Mouse (Mus musculus): ENCODE results near the gene Kif20b. TPM values are rescaled to one million over a fixed set of nuclear protein-coding genes. Genes with fewer than 3 reads are reported as not detected.

Kif20b gene
- total RNA-seq (2014; fragmentation: Nextera tagmentation) (50.7 and 77.6 TPM in 2 replicates), total RNA-seq (2017) (114 and 140 TPM in 2 replicates)

DNA sequence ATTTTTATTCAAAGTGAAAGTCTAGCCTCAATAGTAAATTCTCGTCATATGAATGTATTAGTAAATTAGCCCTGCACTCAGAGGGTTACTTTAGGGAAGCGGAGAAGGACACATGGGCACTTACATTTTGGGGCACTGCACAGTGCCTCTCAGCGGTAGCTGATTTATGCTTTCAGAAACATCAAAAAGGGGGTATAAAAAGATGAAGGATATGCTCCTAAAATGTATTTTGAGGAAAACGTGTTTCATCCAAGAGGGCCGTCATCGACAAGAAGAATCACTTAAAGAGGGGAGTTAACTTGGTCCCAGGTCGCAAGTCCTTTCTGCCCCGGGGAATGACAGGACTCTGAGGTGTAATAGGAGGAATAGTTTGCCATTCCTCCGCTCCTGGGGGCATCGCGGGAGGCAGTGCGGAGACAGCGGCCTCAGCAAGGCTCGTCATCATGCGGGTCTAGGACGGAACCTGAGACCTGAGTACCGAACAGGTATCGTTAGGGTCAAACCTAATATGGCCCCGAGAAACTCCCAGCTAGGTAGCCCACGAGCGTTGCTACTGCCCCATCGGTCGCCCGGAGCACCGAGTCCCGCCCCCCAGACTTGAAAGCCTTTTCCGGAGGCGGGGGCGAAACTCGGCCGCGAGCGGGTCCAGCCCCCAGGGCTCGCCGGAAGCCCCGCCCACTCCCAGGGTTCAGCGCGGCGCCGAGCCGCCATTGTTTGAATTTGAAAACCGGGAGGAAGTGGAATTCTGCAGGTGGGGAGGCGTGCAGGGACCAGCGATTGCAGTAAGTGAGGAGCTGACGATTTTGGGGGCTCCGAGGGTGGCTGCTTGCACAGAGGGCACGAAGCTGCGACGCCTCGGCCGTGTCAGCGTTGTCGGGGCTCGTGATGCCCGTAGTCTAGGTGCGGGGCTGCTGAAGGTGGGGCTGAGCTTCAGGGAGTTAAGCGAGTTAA, at the start of gene Kif20b:
Gene Kif20b, plus strand, starts transcription at position 710 of the 951 bp plus-strand sequence.
- peak; percentile 97 for ATAC-seq (replicated peaks; ENCODE audit: poor library complexity, severe bottlenecking)

DNA sequence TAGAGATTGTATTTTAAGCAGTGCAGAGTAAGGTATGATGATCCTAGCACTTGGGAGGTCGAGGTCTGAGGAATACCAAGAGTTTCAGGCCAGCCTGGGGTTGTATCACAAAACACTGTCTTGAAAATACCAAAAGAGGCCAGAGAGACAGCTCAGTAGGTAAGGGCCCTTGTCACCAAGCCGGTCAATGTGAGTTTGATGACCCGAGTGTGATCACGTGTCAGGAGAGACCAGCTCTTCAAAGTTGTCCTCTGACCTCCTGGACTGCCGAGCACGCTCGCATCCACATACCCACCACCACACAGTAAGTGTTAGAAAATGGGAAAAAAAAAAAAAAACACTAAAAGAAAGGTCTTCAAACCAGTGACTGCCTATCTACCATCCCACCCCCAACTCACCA, 45.5 kb upstream of the Kif20b start:
- no peak for ATAC-seq (replicated peaks; ENCODE audit: poor library complexity, severe bottlenecking)

GRCm38 (mm10) chr19:34877898-34878602, 44.1 kb upstream of the Kif20b start:
- ATAC-seq (replicated peaks; ENCODE audit: poor library complexity, severe bottlenecking) = peak; percentile 86

DNA sequence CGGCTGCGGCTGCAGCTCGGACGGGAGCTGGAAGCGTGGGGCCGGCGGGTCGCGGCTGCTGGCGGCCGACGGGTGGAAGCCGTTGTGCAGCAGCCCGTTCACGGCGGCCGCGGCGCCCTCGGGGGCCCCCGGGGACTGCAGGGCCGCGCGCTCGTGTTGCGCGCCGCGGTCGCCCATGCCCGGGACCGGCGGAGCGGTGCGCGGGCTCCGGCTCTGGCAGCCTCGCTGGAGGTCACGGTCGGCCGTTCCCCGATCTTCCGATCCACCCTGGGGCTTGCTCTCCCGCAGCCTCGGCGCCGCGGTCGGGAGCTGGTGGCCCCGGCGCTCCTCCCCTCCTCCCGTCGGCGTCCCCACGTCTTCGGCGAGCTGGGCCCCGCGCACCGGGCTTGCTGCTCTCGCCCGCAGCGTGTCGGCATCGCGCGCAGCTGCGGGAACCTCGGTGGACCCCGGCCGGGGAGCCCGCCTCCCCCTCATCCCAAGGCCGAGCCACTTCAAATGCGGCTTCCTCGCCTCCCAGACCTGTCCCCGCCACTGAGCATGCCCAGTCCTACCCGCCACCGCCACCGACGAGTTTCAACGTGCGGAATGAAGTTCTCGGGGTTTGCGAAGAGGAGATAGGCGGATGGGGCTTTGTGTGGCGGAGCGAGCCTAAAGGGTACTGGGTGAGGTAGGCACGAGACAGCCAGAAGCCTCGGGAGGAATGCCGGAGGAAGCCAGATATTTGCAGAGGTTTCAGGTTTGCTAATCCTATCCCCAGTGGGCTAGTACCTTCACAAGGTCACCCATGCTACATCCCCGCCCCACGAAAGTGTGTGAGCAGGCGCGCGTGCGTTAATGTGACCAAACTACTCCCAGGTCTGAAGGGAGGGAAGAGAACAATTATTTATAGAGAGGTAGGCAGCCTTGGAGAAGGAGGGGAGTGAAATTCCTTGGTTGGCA, 43.3 kb upstream of the Kif20b start, which contains the start of gene Pank1:
Gene Pank1, minus strand, starts transcription at position 853 of the 939 bp plus-strand sequence.
- ATAC-seq (replicated peaks; ENCODE audit: poor library complexity, severe bottlenecking) = peak; percentile 36

DNA sequence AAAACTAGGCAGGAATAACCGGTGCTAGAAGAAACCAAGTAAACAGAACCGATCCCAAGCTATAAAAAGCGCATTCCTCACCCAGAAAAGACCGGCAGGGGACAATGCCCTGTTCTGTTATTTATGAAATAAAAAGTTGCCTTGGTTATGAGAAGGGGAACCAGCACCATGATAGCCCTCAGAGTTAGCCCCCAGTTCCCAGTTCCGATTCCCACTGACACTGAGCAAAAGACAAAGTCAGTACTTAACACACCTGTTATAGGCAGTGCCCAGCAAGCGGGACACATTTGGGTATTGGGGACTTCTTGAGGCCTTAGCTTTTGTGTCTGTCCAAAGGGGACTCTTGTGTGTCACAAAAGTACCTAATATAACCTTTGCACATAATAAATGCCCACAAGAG, 42.5 kb upstream of the Kif20b start:
- ATAC-seq (replicated peaks; ENCODE audit: poor library complexity, severe bottlenecking) = peak; percentile 23

DNA sequence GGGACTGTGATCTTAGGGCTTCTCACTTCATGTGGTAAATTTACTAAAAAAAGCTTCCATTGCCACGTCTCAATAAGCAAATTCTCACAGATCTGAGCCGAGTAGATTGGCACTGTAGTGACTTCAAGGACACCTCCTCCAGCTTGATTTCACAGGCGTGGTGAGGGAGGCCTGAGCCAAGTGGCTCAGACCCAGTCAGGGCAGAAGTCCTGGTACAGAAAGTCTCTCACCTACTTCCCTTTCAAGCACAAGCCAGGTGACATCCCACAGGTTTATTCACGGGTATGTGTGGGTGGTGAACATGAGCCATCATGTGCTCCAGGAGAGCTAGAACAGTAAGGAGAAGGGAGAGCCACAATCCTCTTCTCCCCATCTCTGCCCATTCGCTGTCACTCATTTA, 41.0 kb upstream of the Kif20b start:
- ATAC-seq (replicated peaks; ENCODE audit: poor library complexity, severe bottlenecking) = no peak

- ATAC-seq (replicated peaks; ENCODE audit: poor library complexity, severe bottlenecking) = no peak
Measured at GRCm38 (mm10) chr19:34882443-34882842, 39.7 kb upstream of the Kif20b start.

- ATAC-seq (replicated peaks; ENCODE audit: poor library complexity, severe bottlenecking) = 0 out of 2 replicates have a peak, but pooled peaks have one; percentile 23
Measured at GRCm38 (mm10) chr19:34883526-34884224, 38.5 kb upstream of the Kif20b start.

DNA sequence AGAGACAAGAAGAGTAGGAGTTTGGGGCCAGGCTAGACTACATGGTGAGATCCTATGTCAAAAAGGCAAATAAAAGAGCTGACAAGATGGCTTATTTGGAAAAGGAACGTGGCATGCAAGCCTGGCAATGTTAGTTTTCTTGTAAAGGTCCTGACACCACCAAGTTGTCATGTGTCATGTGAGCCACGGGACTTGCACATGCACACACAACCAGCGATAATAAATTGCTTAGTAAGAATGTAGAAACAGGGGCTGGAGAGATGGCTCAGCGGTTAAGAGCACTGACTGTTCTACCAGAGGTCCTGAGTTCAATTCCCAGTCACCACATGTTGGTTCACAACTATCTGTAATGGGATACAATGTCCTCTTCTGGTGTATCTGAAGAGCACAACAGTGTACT, 35.8 kb upstream of the Kif20b start:
- no peak for ATAC-seq (replicated peaks; ENCODE audit: poor library complexity, severe bottlenecking)

DNA sequence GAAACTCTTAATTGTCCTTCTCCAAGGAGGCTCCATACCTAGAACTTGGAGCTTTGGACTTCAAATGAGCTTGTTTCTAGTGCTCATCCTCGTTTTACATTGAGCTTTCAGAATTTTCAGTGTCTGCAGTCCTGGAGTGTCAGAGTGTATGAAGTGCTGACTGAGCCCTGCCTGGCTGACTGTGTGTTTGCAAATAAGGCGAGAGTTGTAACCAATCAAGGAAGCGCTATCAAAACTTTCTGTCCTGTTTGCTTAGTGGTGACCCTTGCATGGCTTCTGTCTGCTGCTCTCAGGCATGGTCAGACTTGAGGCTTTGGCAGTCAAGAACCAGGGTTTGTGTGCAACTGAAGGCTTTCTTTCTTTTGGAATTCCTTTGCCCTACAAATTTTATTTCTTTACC, 31.2 kb upstream of the Kif20b start:
- ATAC-seq (replicated peaks; ENCODE audit: poor library complexity, severe bottlenecking) = no peak

DNA sequence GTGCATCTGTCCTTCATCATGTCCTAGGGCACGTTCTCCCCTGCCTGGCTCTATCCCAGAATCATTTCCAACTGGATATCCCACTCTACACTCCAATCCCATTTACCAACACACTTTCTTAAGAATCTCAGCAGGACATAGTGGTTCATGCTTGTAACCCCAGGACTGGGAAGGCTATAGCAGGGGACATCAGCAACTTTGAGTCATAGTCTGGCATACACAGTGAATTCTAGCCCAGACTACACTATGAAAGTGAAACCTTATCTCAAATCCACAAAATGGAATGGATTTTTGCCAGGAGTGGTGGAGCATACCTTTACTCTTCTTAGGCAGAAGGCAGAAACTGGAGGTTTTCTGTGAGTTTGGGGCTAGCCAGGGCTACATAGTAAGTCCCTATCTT, 30.6 kb upstream of the Kif20b start:
- no peak for ATAC-seq (replicated peaks; ENCODE audit: poor library complexity, severe bottlenecking)

DNA sequence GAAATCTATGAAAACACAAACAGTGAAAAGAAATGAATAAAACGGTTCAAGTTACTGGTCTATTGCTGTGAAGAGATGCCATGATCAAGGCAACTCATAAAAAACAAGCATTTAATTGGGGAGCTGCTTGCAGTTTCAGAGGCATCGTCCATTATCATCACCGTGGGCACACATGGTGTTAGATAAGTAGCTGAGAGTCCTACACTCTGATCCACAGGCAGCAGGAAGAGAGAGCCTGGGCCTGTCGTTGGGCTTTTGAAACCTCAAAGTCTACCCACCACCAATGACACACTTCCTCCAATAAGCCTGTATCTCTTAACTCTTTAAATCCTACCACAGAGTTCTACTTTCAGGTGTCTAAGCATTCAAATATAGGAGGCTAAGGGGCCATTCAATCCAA, 27.1 kb upstream of the Kif20b start:
- ATAC-seq (replicated peaks; ENCODE audit: poor library complexity, severe bottlenecking) = 0 out of 2 replicates have a peak, but pooled peaks have one; percentile 35

- no peak; the same call in 1 of the 2 replicates for ATAC-seq (replicated peaks; ENCODE audit: poor library complexity, severe bottlenecking)
Measured at GRCm38 (mm10) chr19:34897082-34897965, 24.8 kb upstream of the Kif20b start.

DNA sequence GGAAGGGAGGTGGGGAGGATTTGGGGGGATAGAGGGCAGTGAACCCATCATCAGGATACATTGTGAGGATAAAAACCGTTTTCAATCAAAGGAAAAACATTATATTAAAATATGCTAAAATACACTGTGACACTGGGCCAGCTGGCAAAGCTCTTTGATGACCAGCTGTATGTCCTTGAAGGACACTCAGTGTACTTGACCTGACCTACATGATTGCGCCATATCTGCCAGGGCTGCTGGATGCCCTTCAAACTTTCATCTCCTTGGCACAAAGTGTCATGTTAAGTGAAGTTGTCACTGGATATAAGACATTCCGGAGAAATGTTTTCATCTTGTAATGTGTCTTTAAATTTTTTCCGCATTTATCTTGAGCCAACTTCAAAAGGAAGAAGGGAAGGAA, 23.2 kb upstream of the Kif20b start:
- ATAC-seq (replicated peaks; ENCODE audit: poor library complexity, severe bottlenecking) = no peak

GRCm38 (mm10) chr19:34901266-34901665, 20.9 kb upstream of the Kif20b start:
- ATAC-seq (replicated peaks; ENCODE audit: poor library complexity, severe bottlenecking) = no peak

- ATAC-seq (replicated peaks; ENCODE audit: poor library complexity, severe bottlenecking) = no peak
Measured at GRCm38 (mm10) chr19:34901735-34902134, 20.4 kb upstream of the Kif20b start.

- no peak for ATAC-seq (replicated peaks; ENCODE audit: poor library complexity, severe bottlenecking)
Measured at GRCm38 (mm10) chr19:34904032-34904431, 18.1 kb upstream of the Kif20b start.

DNA sequence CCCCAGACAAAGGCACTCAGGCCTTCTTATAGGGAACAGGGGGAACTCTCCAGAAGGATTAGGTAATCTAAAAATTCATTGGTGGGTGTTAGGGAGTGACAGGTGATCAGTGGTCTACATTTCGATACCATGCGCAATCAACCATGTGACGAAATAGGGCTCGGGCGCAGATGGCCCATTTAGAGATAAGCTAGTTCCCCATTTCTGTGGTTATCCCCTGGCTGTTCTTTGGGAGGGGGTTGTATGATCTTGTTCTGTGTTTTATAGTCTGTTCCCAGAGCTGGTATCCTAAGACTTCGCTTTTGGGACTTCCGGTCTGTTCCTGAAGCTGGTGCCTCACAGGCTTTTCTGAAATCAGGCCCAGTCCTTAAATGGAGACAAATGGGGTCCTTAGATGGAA, 16.7 kb upstream of the Kif20b start:
- peak; percentile 96 for ATAC-seq (replicated peaks; ENCODE audit: poor library complexity, severe bottlenecking)

Measured in granulocyte monocyte progenitor cell, adult 5-6 weeks (primary cell).